Mouse (Mus musculus) erythroblast, embryonic 14.5 days (primary cell): ENCODE data around the gene Ifit1bl1.

Experiments
- GATA1 ChIP-seq: IDR thresholded peaks from 2 replicates; pipeline ENCODE4 v1.6.1; 2012; ENCODE audit warnings: low read length, inconsistent platforms, mixed read lengths
- TAL1 ChIP-seq: IDR thresholded peaks from 3 replicates; pipeline ENCODE4 v1.6.1; 2012; ENCODE audit warnings: low read length, inconsistent platforms, mixed read lengths

DNA sequence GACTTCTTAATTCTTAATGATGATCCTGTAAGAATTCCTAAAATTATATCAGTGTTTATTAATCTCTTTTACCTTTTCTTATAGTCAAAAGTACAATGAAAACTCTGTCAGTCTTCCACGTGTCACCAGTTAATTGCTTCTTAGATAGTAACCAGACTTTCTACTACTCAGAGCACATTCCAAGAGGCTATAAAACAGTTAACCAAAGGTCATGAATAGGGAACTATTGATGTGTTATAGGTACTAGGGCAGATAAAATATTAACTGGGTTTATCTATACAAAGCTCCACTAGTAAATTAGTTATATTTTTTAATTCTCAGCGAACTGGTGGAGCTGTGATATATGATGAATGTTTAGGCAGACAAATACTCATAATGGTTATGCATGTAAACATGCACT, 25.7 kb upstream of the Ifit1bl1 start:
- TF ChIP-seq GATA1, result no peak
- TF ChIP-seq TAL1, result no peak
